Mouse (Mus musculus): ENCODE results near the gene Inpp5a. TPM values are rescaled to one million over a fixed set of nuclear protein-coding genes. Genes with fewer than 3 reads are reported as not detected.

Gene Inpp5a
- polyA plus RNA-seq, 1 experiment from 2014 or later = 69.8 TPM

DNA sequence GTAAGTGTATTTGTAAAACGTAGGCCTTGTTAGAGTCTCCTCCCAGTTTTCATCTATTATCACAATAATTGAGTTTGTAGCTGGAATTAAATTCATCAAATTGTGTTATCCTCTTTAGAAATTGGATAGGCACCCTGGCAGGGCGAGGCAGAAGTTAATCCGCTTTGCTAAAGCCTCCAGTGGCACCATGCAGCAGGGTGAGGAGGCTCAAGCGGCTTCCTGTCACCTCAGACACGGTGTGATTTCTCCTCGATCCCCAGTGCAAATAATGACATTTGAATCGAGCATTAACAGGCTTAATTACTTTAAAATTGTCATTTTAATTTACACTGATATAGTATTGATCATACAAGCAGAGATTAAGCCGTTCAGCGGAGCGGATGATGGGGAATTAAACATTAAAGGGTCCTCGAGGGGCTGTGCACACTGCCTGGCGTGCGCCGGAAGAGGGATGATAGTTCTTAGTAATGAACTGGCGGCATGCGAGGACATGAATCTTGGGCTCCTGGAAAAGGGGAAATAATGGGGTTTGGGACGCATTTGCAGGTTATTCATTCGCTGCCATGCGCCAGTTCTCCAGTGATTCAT is 109.2 kb downstream of the Inpp5a start:
- WGBS (ENCODE audit: insufficient replicate concordance) = 79% methylated on average over 19 of the region's 19 CpGs

DNA sequence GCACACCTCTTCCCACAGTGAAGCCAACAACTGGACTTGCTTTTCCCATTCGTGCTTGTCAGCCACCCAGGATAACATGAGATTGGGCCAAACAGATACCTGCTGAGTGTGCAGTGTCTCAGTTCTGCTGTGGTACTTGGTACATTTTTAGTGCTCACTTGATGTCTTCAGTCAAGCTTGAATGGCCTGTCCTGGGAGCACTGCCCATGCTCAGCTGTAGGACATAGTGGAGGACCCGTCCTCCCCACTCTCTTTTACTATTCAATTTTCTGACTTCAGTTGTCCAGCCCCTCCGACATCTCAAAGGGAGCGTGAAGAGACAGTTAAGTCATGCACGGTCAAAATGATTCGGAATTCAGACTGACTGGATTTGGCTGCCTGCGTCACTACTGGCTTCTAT is 115.2 kb downstream of the Inpp5a start:
- peaks cover 10% of the 10 kb centered on the region; the same call in 1 of the 2 replicates for H3K4me1 ChIP-seq (ENCODE audit: control insufficient read depth, insufficient read depth, low read length)
- H3K9ac ChIP-seq (ENCODE audit: low read depth, low read length) = no peak overlapping the region
- H3K9me3 ChIP-seq (replicated peaks; ENCODE audit: control insufficient read depth, low read length) = no peaks in the 10 kb centered on the region
- ATAC-seq (replicated peaks; ENCODE audit: insufficient number of reproducible peaks, low FRiP score, low TSS enrichment) = no peak
- no peak overlapping the region for H3K4me3 ChIP-seq (ENCODE audit: low read depth, low read length)
- no peaks in the 10 kb centered on the region for H3K27me3 ChIP-seq (ENCODE audit: control insufficient read depth, insufficient read depth, low read length)
- H3K4me2 ChIP-seq = no peak overlapping the region
- H3K27ac ChIP-seq (ENCODE audit: low read depth, low read length) = no peak overlapping the region
- no peaks in the 10 kb centered on the region for H3K36me3 ChIP-seq (ENCODE audit: control insufficient read depth, insufficient read depth, low read length)
- WGBS (ENCODE audit: insufficient replicate concordance) = 91% methylated on average over 7 of the region's 7 CpGs

More for the DNA sequence above, 109.2 kb downstream of the Inpp5a start:
- Histone ChIP-seq H3K4me1 (ENCODE audit: control insufficient read depth, insufficient read depth, low read length) (peaks cover 13% of the 10 kb centered on the region), H3K4me3 (ENCODE audit: low read depth, low read length) (no peak overlapping the region), H3K9ac (ENCODE audit: low read depth, low read length) (no peak overlapping the region), H3K27ac (ENCODE audit: low read depth, low read length) (no peak overlapping the region), H3K9me3 (replicated peaks; ENCODE audit: control insufficient read depth, low read length) (no peaks in the 10 kb centered on the region), H3K27me3 (ENCODE audit: control insufficient read depth, insufficient read depth, low read length) (no peaks in the 10 kb centered on the region), H3K36me3 (ENCODE audit: control insufficient read depth, insufficient read depth, low read length) (no peaks in the 10 kb centered on the region), H3K4me2 (no peak overlapping the region)
- ATAC-seq (replicated peaks; ENCODE audit: insufficient number of reproducible peaks, low FRiP score, low TSS enrichment) = no peak

DNA sequence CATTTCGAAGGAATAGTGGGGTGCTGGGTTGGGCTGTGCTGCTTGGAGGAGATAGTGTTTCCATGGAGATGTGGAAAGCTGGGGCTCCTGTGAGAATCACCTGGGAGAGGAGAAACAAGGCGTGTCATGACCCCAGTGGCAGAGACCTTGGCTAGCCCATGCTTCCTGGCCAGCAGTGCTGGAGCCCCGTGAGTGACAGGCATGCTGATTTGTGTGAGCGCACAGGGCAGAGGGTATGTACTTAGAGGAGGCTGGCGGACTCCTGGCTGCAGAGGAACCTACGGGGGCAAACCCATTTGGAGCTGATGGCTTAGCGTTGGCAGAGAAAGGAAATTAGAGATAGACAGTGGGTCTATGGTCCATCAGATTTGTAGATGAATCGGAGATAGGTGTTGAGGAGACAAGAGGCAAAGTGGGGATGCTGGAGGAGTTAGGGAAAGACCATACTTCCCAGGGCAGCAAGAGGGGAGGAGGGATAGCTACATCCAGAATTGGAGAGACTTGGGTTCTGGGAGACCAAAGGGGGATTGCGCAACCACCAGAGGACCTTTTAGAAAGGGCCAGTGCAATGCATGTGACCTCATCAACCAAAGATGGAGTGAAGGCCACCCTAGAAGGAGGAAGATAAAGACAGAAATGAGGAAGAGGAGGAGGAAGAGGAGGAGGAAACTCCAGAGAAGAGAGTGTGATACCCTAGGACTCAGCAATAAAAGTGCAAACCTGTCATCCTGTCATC is 117.9 kb downstream of the Inpp5a start:
- H3K4me3 ChIP-seq (ENCODE audit: low read depth, low read length) = no peak overlapping the region
- no peak overlapping the region for H3K9ac ChIP-seq (ENCODE audit: low read depth, low read length)
- H3K4me2 ChIP-seq = no peak overlapping the region
- no peaks in the 10 kb centered on the region for H3K36me3 ChIP-seq (ENCODE audit: control insufficient read depth, insufficient read depth, low read length)
- no peaks in the 10 kb centered on the region for H3K9me3 ChIP-seq (replicated peaks; ENCODE audit: control insufficient read depth, low read length)
- no peaks in the 10 kb centered on the region; the same call in 1 of the 2 replicates for H3K4me1 ChIP-seq (ENCODE audit: control insufficient read depth, insufficient read depth, low read length)
- H3K27me3 ChIP-seq (ENCODE audit: control insufficient read depth, insufficient read depth, low read length) = no peaks in the 10 kb centered on the region
- ATAC-seq (replicated peaks; ENCODE audit: insufficient number of reproducible peaks, low FRiP score, low TSS enrichment) = no peak
- WGBS (ENCODE audit: insufficient replicate concordance) = 62% methylated on average over 9 of the region's 9 CpGs
- no peak overlapping the region for H3K27ac ChIP-seq (ENCODE audit: low read depth, low read length)

DNA sequence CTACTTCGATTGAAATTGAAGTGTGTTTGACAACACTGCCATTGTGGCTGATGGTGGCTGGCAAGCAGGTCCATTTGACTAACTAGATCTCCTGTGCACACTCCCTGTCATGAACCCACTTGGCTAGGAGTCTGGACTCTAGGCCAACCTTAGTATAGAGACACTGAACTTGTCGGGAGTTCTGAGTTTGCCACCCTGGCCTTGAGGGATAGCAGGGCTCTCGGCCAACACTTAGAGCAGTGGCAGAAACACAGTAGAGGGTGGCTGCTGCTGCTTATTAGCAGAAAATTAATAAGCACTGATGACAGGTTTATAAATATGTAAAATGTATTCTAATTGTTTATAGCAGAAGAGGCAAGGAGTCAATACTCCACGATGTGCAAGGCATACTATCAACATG is 120.0 kb downstream of the Inpp5a start:
- H3K4me3 ChIP-seq (ENCODE audit: low read depth, low read length) = no peak overlapping the region
- no peak overlapping the region for H3K4me2 ChIP-seq
- H3K36me3 ChIP-seq (ENCODE audit: control insufficient read depth, insufficient read depth, low read length) = no peaks in the 10 kb centered on the region; the same call in 1 of the 2 replicates
- no peaks in the 10 kb centered on the region for H3K9me3 ChIP-seq (replicated peaks; ENCODE audit: control insufficient read depth, low read length)
- WGBS (ENCODE audit: insufficient replicate concordance) = 84% methylated on average over 4 of the region's 4 CpGs
- ATAC-seq (replicated peaks; ENCODE audit: insufficient number of reproducible peaks, low FRiP score, low TSS enrichment) = no peak
- H3K9ac ChIP-seq (ENCODE audit: low read depth, low read length) = no peak overlapping the region
- H3K27me3 ChIP-seq (ENCODE audit: control insufficient read depth, insufficient read depth, low read length) = no peaks in the 10 kb centered on the region
- H3K4me1 ChIP-seq (ENCODE audit: control insufficient read depth, insufficient read depth, low read length) = no peaks in the 10 kb centered on the region; the same call in 1 of the 2 replicates
- H3K27ac ChIP-seq (ENCODE audit: low read depth, low read length) = no peak overlapping the region

DNA sequence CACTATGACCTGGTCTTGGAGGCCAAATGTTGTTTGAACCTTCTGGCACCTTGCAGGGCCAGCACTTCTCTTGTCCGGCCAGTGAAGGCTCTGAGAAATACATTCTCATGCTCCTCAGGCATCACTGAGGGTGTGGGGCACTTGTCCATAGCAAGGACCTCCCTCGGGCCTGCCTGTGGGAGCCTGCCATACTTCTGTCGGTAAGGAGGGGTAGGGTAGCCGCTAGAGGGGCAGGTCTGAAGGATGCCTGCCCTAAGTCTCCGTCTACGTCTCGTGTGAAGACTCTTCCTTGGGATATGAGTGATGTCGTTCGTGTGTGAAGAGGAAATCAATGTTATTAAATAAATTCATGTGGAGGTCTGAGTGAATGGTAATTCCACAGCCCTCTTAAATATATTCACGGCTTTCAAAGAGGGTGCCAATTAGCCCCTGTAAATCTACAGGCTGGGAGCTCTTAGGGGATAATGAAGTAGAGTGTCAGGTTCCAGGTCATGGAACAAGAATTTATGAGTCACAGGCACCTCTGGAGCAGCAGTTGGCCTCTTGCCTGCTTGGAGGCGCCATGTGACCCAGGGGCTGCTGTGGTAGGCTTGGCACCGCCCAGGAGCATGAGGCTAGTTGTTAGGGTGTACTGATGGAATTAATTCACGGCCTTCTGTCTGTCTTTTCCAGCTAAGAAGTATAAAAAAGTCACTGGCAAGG is 127.2 kb downstream of the Inpp5a start:
- 81% methylated on average over 13 of the region's 13 CpGs for WGBS (ENCODE audit: insufficient replicate concordance)
- Histone ChIP-seq H3K9ac (ENCODE audit: low read depth, low read length) (no peak overlapping the region), H3K27me3 (ENCODE audit: control insufficient read depth, insufficient read depth, low read length) (no peaks in the 10 kb centered on the region), H3K27ac (ENCODE audit: low read depth, low read length) (no peak overlapping the region), H3K36me3 (ENCODE audit: control insufficient read depth, insufficient read depth, low read length) (peaks cover 3% of the 10 kb centered on the region; the same call in 1 of the 2 replicates), H3K9me3 (replicated peaks; ENCODE audit: control insufficient read depth, low read length) (no peaks in the 10 kb centered on the region), H3K4me1 (ENCODE audit: control insufficient read depth, insufficient read depth, low read length) (no peaks in the 10 kb centered on the region), H3K4me3 (ENCODE audit: low read depth, low read length) (no peak overlapping the region), H3K4me2 (no peak overlapping the region)
- 0 out of 2 replicates have a peak, but pooled peaks have one; percentile 22 for ATAC-seq (replicated peaks; ENCODE audit: insufficient number of reproducible peaks, low FRiP score, low TSS enrichment)

DNA sequence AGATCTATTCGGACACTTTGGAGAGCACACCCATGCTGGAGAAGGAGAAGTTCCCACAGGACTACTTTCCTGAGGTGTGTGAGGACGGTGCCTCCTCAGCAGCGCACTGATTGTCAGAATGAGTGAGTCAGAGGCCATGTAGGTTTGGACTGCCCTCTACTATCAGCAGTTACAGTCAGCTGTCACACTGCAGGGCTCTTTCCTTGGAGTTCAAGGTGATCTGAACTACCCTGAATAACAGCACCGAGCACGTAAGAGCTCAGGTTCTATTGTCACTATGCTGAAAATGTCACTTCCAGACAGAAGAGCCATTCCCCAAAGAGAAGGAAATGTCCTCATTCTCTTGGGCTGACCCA is 127.7 kb downstream of the Inpp5a start:
- H3K27me3 ChIP-seq (ENCODE audit: control insufficient read depth, insufficient read depth, low read length) = no peaks in the 10 kb centered on the region
- H3K4me3 ChIP-seq (ENCODE audit: low read depth, low read length) = no peak overlapping the region
- ATAC-seq (replicated peaks; ENCODE audit: insufficient number of reproducible peaks, low FRiP score, low TSS enrichment) = 0 out of 2 replicates have a peak, but pooled peaks have one; percentile 43
- 84% methylated on average over 5 of the region's 5 CpGs for WGBS (ENCODE audit: insufficient replicate concordance)
- H3K9me3 ChIP-seq (replicated peaks; ENCODE audit: control insufficient read depth, low read length) = no peaks in the 10 kb centered on the region
- H3K4me2 ChIP-seq = no peak overlapping the region
- no peak overlapping the region for H3K27ac ChIP-seq (ENCODE audit: low read depth, low read length)
- peaks cover 3% of the 10 kb centered on the region; the same call in 1 of the 2 replicates for H3K36me3 ChIP-seq (ENCODE audit: control insufficient read depth, insufficient read depth, low read length)
- no peaks in the 10 kb centered on the region for H3K4me1 ChIP-seq (ENCODE audit: control insufficient read depth, insufficient read depth, low read length)
- H3K9ac ChIP-seq (ENCODE audit: low read depth, low read length) = no peak overlapping the region

DNA sequence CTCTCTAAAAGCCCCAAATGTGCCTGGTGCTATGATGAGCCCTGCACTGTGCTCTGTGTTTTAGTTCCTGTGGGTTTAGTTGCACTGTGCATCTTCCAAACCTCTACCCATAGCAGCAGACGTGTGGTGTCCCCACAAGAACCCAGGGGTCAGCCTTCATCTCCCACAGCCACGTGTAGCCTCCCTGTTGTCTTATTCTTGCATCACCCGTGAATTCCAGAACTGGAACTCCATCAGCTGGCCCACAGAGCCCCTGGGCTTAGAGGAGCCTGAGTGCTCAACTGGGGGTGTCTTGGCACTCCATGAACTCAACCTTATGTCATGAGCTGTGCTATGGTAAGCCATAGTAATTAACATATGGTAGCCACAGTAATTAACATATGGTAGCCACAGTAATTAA is 129.4 kb downstream of the Inpp5a start:
- WGBS (ENCODE audit: insufficient replicate concordance) = 75% methylated on average over 3 of the region's 3 CpGs
- H3K4me3 ChIP-seq (ENCODE audit: low read depth, low read length) = no peak overlapping the region

DNA sequence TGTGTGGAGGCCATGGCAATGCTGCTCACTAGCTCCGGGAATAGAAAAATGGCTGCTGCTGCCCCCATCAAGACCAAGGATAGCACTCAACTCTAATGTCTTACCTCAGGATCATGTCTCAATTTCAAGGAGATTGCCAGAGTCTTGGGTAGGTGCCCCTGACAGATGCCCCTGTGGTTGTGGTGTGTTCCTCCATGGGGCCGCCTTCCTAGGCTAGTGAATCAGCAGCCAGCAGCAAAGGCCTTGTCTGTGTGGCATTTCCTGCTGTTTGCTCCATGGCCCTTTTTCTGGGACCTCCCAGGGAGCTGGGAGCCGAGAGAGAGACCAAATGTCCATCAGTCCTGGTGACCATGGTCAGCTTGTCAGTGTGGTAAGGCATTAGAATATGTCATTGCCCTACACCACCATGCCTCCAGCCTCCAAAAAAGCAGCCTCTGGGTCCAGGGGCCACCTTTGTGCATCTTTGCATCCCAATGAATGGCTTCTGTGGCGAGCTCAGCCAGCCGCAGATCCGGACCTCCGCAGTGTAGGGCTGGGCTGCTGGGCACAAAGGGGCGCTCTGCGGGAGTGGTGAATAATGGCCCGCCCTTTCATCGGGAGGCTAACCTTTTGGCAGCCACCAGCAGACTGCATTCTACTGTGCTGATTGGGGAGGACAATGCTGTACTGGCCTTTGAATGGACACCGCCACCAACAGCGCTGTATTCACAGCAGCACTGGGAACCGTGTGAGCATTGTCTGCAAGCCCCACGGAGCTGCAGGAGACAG is 139.6 kb downstream of the Inpp5a start:
- Histone ChIP-seq H3K36me3 (ENCODE audit: control insufficient read depth, insufficient read depth, low read length) (peaks cover 17% of the 10 kb centered on the region), H3K27ac (ENCODE audit: low read depth, low read length) (no peak overlapping the region), H3K9me3 (replicated peaks; ENCODE audit: control insufficient read depth, low read length) (no peaks in the 10 kb centered on the region), H3K4me3 (ENCODE audit: low read depth, low read length) (no peak overlapping the region), H3K9ac (ENCODE audit: low read depth, low read length) (no peak overlapping the region), H3K4me1 (ENCODE audit: control insufficient read depth, insufficient read depth, low read length) (no peaks in the 10 kb centered on the region), H3K4me2 (no peak overlapping the region), H3K27me3 (ENCODE audit: control insufficient read depth, insufficient read depth, low read length) (no peaks in the 10 kb centered on the region)
- ATAC-seq (replicated peaks; ENCODE audit: insufficient number of reproducible peaks, low FRiP score, low TSS enrichment) = no peak
- WGBS (ENCODE audit: insufficient replicate concordance) = 39% methylated on average over 15 of the region's 15 CpGs

More for the DNA sequence above, 129.4 kb downstream of the Inpp5a start:
- Histone ChIP-seq H3K36me3 (ENCODE audit: control insufficient read depth, insufficient read depth, low read length) (0 out of 2 replicates have a peak, but pooled peaks cover 3% of the 10 kb centered on the region), H3K9me3 (replicated peaks; ENCODE audit: control insufficient read depth, low read length) (no peaks in the 10 kb centered on the region), H3K4me2 (no peak overlapping the region), H3K27ac (ENCODE audit: low read depth, low read length) (no peak overlapping the region), H3K4me1 (ENCODE audit: control insufficient read depth, insufficient read depth, low read length) (no peaks in the 10 kb centered on the region), H3K27me3 (ENCODE audit: control insufficient read depth, insufficient read depth, low read length) (no peaks in the 10 kb centered on the region), H3K9ac (ENCODE audit: low read depth, low read length) (no peak overlapping the region)
- ATAC-seq (replicated peaks; ENCODE audit: insufficient number of reproducible peaks, low FRiP score, low TSS enrichment) = no peak
